Mouse (Mus musculus) liver, adult (tissue): ENCODE measurements around the gene Mast2.

ENCODE experiments used
- GATA4 ChIP-seq: IDR thresholded peaks from 2 replicates; pipeline ENCODE4 v1.6.1; 2014; ENCODE audit warnings: mild to moderate bottlenecking, low read length; ENCODE audit not compliant: insufficient replicate concordance

Gene Mast2

GRCm38 (mm10) chr4:116352496-116352895, 111.5 kb downstream of the Mast2 start:
- no peak for TF ChIP-seq GATA4

GRCm38 (mm10) chr4:116342119-116342518, 121.9 kb downstream of the Mast2 start:
- no peak for TF ChIP-seq GATA4

- TF ChIP-seq GATA4, result no peak
These were observed 127.7 kb downstream of the Mast2 start for GRCm38 (mm10) chr4:116336294-116336693.

GRCm38 (mm10) chr4:116329256-116329655, 134.7 kb downstream of the Mast2 start:
- TF ChIP-seq GATA4, result no peak

- TF ChIP-seq GATA4, result no peak
These were observed 141.9 kb downstream of the Mast2 start for GRCm38 (mm10) chr4:116322127-116322526.

- no peak for TF ChIP-seq GATA4
These were observed 146.4 kb downstream of the Mast2 start for GRCm38 (mm10) chr4:116317575-116317974.

GRCm38 (mm10) chr4:116304551-116304950, 159.4 kb downstream of the Mast2 start:
- TF ChIP-seq GATA4, result no peak

- no peak for TF ChIP-seq GATA4
These were observed 163.1 kb downstream of the Mast2 start for GRCm38 (mm10) chr4:116300878-116301355.

- no peak for TF ChIP-seq GATA4
These were observed 170.7 kb downstream of the Mast2 start for GRCm38 (mm10) chr4:116293296-116293695.

GRCm38 (mm10) chr4:116291561-116291960, 172.4 kb downstream of the Mast2 start:
- TF ChIP-seq GATA4, result no peak

GRCm38 (mm10) chr4:116282211-116282610, 181.8 kb downstream of the Mast2 start:
- no peak for TF ChIP-seq GATA4

- TF ChIP-seq GATA4, result no peak
These were observed 195.8 kb downstream of the Mast2 start for GRCm38 (mm10) chr4:116268220-116268619.
